Mouse (Mus musculus) intestine, embryonic 15.5 days (tissue): ENCODE measurements around the gene Nlrp14. TPM values are rescaled to one million over a fixed set of nuclear protein-coding genes. Genes with fewer than 3 reads are reported as not detected.
"Not testable (repeated sequence)": the region's sequence is repeated elsewhere in the genome, so short reads cannot be mapped to it uniquely, and the experiment has no call there.

Experiments used
- ATAC-seq: fragments of 200-750 bp; cut with Nextera tagmentation; 2 replicates; pipeline ENCODE4 v1.8.0; 2017; ENCODE audit warnings: moderate TSS enrichment, moderate library complexity
- H3K27ac ChIP-seq: fragments of 300-500 bp; sonication (generic); 2 replicates; pipeline ENCODE4 v1.5.1; 2015; ENCODE audit warnings: mild to moderate bottlenecking, inconsistent platforms
- H3K27me3 ChIP-seq: fragments of 300-500 bp; sonication (generic); replicated peaks from 2 replicates; pipeline ENCODE4 v1.6.1; 2015; ENCODE audit warnings: inconsistent platforms
- H3K36me3 ChIP-seq: fragments of 300-500 bp; sonication (generic); 2 replicates; pipeline ENCODE4 v1.6.1; 2015; ENCODE audit warnings: inconsistent platforms
- H3K4me1 ChIP-seq: fragments of 300-500 bp; sonication (generic); replicated peaks from 2 replicates; pipeline ENCODE4 v1.6.1; 2015; ENCODE audit warnings: inconsistent platforms
- H3K4me2 ChIP-seq: fragments of 300-500 bp; sonication (generic); replicated peaks from 2 replicates; pipeline ENCODE4 v1.6.1; 2015; ENCODE audit warnings: mild to moderate bottlenecking, inconsistent platforms
- H3K4me3 ChIP-seq: fragments of 300-500 bp; sonication (generic); replicated peaks from 2 replicates; pipeline ENCODE4 v1.5.1; 2015; ENCODE audit warnings: inconsistent platforms
- H3K9ac ChIP-seq: fragments of 300-500 bp; sonication (generic); 2 replicates; pipeline ENCODE4 v1.6.1; 2015; ENCODE audit warnings: inconsistent platforms
- H3K9me3 ChIP-seq: fragments of 300-500 bp; sonication (generic); 2 replicates; pipeline ENCODE4 v1.6.1; 2016; ENCODE audit warnings: inconsistent platforms
- WGBS: fragments of 180-500 bp; shearing (Covaris S2); methylation state at CpG from one replicate; pipeline ENCODE4 v1.1.7; 2015; 5-methylcytosine and 5-hydroxymethylcytosine counted together
- polyA plus RNA-seq: library from polyadenylated mRNA; unstranded; fragments of >200 nt; fragmentation: Nextera tagmentation; extraction: Ambion mirVana; gene quantifications from 2 replicates; pipeline ENCODE4 v1.2.1, GENCODE M21; 2015

Gene Nlrp14
- polyA plus RNA-seq: not detected in 2 replicates

- Histone ChIP-seq H3K9ac (no peak within 1 kb of the TSS), H3K4me2 (no peak within 1 kb of the TSS), H3K27me3 (no peaks in the 10 kb centered on the region), H3K9me3 (no peaks in the 10 kb centered on the region), H3K27ac (no peak within 1 kb of the TSS), H3K36me3 (no peaks in the 10 kb centered on the region), H3K4me1 (no peaks in the 10 kb centered on the region), H3K4me3 (no peak within 1 kb of the TSS)
- 80% methylated on average over 10 of the region's 10 CpGs for WGBS
- no peak for ATAC-seq
Observed at GRCm38 (mm10) chr7:107166690-107167089, at the start of gene Nlrp14. Gene Nlrp14, plus strand, starts transcription at chr7:107166990.

- not testable (repeated sequence) for ATAC-seq, H3K36me3 ChIP-seq, H3K27me3 ChIP-seq, H3K27ac ChIP-seq, H3K9ac ChIP-seq, H3K4me2 ChIP-seq, H3K9me3 ChIP-seq, H3K4me1 ChIP-seq, H3K4me3 ChIP-seq
- 76% methylated on average over 3 of the region's 3 CpGs for WGBS
Observed at GRCm38 (mm10) chr7:107130983-107131382, 35.8 kb upstream of the Nlrp14 start, which contains the start of gene Olfr715. Gene Olfr715, minus strand, starts transcription at chr7:107131083.

GRCm38 (mm10) chr7:107138027-107138426 lies 28.8 kb upstream of the Nlrp14 start, which contains the start of gene Olfr716:
Gene Olfr716, plus strand, starts transcription at chr7:107138327.
- H3K4me1 ChIP-seq, H3K4me2 ChIP-seq, H3K36me3 ChIP-seq, H3K4me3 ChIP-seq, H3K27ac ChIP-seq, H3K9ac ChIP-seq, ATAC-seq, H3K27me3 ChIP-seq, H3K9me3 ChIP-seq: not testable (repeated sequence)
- 72% methylated on average over 2 of the region's 2 CpGs for WGBS

- Histone ChIP-seq H3K36me3 (no peaks in the 10 kb centered on the region), H3K27ac (no peak overlapping the region), H3K4me3 (no peak overlapping the region), H3K27me3 (no peaks in the 10 kb centered on the region), H3K4me1 (no peaks in the 10 kb centered on the region), H3K4me2 (no peak overlapping the region), H3K9me3 (no peaks in the 10 kb centered on the region), H3K9ac (no peak overlapping the region)
- 28% methylated on average over 2 of the region's 2 CpGs for WGBS
- no peak for ATAC-seq
Observed at GRCm38 (mm10) chr7:107180406-107180805, 13.6 kb downstream of the Nlrp14 start.

GRCm38 (mm10) chr7:107201817-107202216 lies 35.0 kb downstream of the Nlrp14 start:
- no peak overlapping the region for H3K4me2 ChIP-seq
- no peaks in the 10 kb centered on the region for H3K9me3 ChIP-seq
- no peaks in the 10 kb centered on the region for H3K36me3 ChIP-seq
- no peak for ATAC-seq
- no peak overlapping the region for H3K9ac ChIP-seq
- WGBS: 28% methylated on average over 3 of the region's 3 CpGs
- 0 out of 2 replicates have a peak, but pooled peaks cover under 1% of the 10 kb centered on the region for H3K27me3 ChIP-seq
- H3K27ac ChIP-seq: no peak overlapping the region
- no peaks in the 10 kb centered on the region for H3K4me1 ChIP-seq
- H3K4me3 ChIP-seq: no peak overlapping the region

- Histone ChIP-seq H3K9ac (no peak overlapping the region), H3K4me2 (no peak overlapping the region), H3K36me3 (no peaks in the 10 kb centered on the region), H3K9me3 (no peaks in the 10 kb centered on the region), H3K4me3 (no peak overlapping the region), H3K27ac (no peak overlapping the region), H3K4me1 (no peaks in the 10 kb centered on the region), H3K27me3 (peaks cover 30% of the 10 kb centered on the region)
- WGBS: 93% methylated on average over 3 of the region's 3 CpGs
- no peak for ATAC-seq
Observed at GRCm38 (mm10) chr7:107207843-107208242, 41.1 kb downstream of the Nlrp14 start.

GRCm38 (mm10) chr7:107209204-107209860 lies 42.5 kb downstream of the Nlrp14 start, which contains the start of gene Rbmxl2:
Gene Rbmxl2, plus strand, starts transcription at chr7:107209445.
- peaks cover 30% of the 10 kb centered on the region for H3K27me3 ChIP-seq
- no peak for ATAC-seq
- no peaks in the 10 kb centered on the region for H3K9me3 ChIP-seq
- peak within 1 kb of the TSS; percentile 19 for H3K4me3 ChIP-seq
- H3K9ac ChIP-seq: no peak within 1 kb of the TSS
- no peaks in the 10 kb centered on the region for H3K36me3 ChIP-seq
- 39% methylated on average over 65 of the region's 70 CpGs for whole genome bisulfite sequencing
- H3K27ac ChIP-seq: no peak within 1 kb of the TSS
- H3K4me2 ChIP-seq: peak within 1 kb of the TSS; percentile 46
- no peaks in the 10 kb centered on the region for H3K4me1 ChIP-seq

GRCm38 (mm10) chr7:107210126-107210576 lies 43.4 kb downstream of the Nlrp14 start:
- H3K27me3 ChIP-seq: peaks cover 30% of the 10 kb centered on the region
- H3K4me1 ChIP-seq: no peaks in the 10 kb centered on the region
- no peak overlapping the region for H3K27ac ChIP-seq
- WGBS: 28% methylated on average over 77 of the region's 77 CpGs
- H3K9ac ChIP-seq: no peak overlapping the region
- no peak for ATAC-seq
- peak overlapping the region; percentile 19 for H3K4me3 ChIP-seq
- no peaks in the 10 kb centered on the region for H3K9me3 ChIP-seq
- no peaks in the 10 kb centered on the region for H3K36me3 ChIP-seq
- H3K4me2 ChIP-seq: peak overlapping the region; percentile 46

- no peaks in the 10 kb centered on the region for H3K4me1 ChIP-seq
- no peaks in the 10 kb centered on the region for H3K9me3 ChIP-seq
- H3K27ac ChIP-seq: no peak overlapping the region
- no peak overlapping the region for H3K4me3 ChIP-seq
- H3K9ac ChIP-seq: no peak overlapping the region
- H3K27me3 ChIP-seq: peaks cover 9% of the 10 kb centered on the region
- peak; percentile 56; the same call in 1 of the 2 replicates for ATAC-seq
- H3K4me2 ChIP-seq: no peak overlapping the region
- H3K36me3 ChIP-seq: no peaks in the 10 kb centered on the region
Observed at GRCm38 (mm10) chr7:107215723-107216122, 48.9 kb downstream of the Nlrp14 start.

GRCm38 (mm10) chr7:107216845-107217244 lies 50.1 kb downstream of the Nlrp14 start:
- no peaks in the 10 kb centered on the region for H3K4me1 ChIP-seq
- no peak overlapping the region for H3K4me3 ChIP-seq
- no peaks in the 10 kb centered on the region for H3K9me3 ChIP-seq
- H3K27ac ChIP-seq: no peak overlapping the region
- H3K36me3 ChIP-seq: no peaks in the 10 kb centered on the region
- no peaks in the 10 kb centered on the region for H3K27me3 ChIP-seq
- no peak for ATAC-seq
- 85% methylated on average over 2 of the region's 2 CpGs for WGBS
- H3K9ac ChIP-seq: no peak overlapping the region
- no peak overlapping the region for H3K4me2 ChIP-seq

- H3K4me1 ChIP-seq: no peaks in the 10 kb centered on the region
- ATAC-seq: no peak
- H3K9ac ChIP-seq: no peak overlapping the region
- WGBS: 54% methylated on average over 3 of the region's 3 CpGs
- no peak overlapping the region for H3K27ac ChIP-seq
- no peaks in the 10 kb centered on the region for H3K9me3 ChIP-seq
- no peaks in the 10 kb centered on the region for H3K36me3 ChIP-seq
- no peaks in the 10 kb centered on the region for H3K27me3 ChIP-seq
- H3K4me3 ChIP-seq: no peak overlapping the region
- no peak overlapping the region for H3K4me2 ChIP-seq
Observed at GRCm38 (mm10) chr7:107236854-107237253, 70.1 kb downstream of the Nlrp14 start.

GRCm38 (mm10) chr7:107237498-107237897 lies 70.7 kb downstream of the Nlrp14 start:
- Histone ChIP-seq H3K9ac (no peak overlapping the region), H3K9me3 (no peaks in the 10 kb centered on the region), H3K36me3 (no peaks in the 10 kb centered on the region), H3K4me2 (no peak overlapping the region), H3K4me3 (no peak overlapping the region), H3K27ac (no peak overlapping the region), H3K27me3 (no peaks in the 10 kb centered on the region), H3K4me1 (no peaks in the 10 kb centered on the region)
- ATAC-seq: no peak
- 66% methylated on average over 3 of the region's 3 CpGs for WGBS

GRCm38 (mm10) chr7:107241371-107241883 lies 74.6 kb downstream of the Nlrp14 start:
- H3K4me1 ChIP-seq: no peaks in the 10 kb centered on the region
- H3K4me3 ChIP-seq: no peak overlapping the region
- ATAC-seq: no peak
- no peak overlapping the region for H3K4me2 ChIP-seq
- H3K36me3 ChIP-seq: no peaks in the 10 kb centered on the region
- H3K27me3 ChIP-seq: no peaks in the 10 kb centered on the region
- no peak overlapping the region for H3K9ac ChIP-seq
- 83% methylated on average over 5 of the region's 5 CpGs for WGBS
- no peak overlapping the region for H3K27ac ChIP-seq
- no peaks in the 10 kb centered on the region for H3K9me3 ChIP-seq
